Mouse (Mus musculus) CH12.LX (cell line): Measurements from ENCODE around the gene Fancc. TPM values are rescaled to one million over a fixed set of nuclear protein-coding genes. Genes with fewer than 3 reads are reported as not detected.

Experiments
- DNase-seq: peaks from one replicate; pipeline ENCODE4 v3.0.0-alpha.2; 2013; ENCODE audit errors: extremely low read depth
- H3K27ac ChIP-seq: 2 replicates; pipeline ENCODE4 v1.5.1; 2012; ENCODE audit warnings: low read depth, mild to moderate bottlenecking, control low read depth, moderate library complexity; ENCODE audit not compliant: insufficient read depth
- H3K27me3 ChIP-seq: replicated peaks from 2 replicates; pipeline ENCODE3; 2012; ENCODE audit warnings: inconsistent platforms
- H3K36me3 ChIP-seq, 2 experiments: replicated peaks in 1 of 2; 2 replicates each; pipeline versions ENCODE3 to v1.6.1; 2012; ENCODE audit warnings: inconsistent platforms in 1 of 2, low read length in 1 of 2, mild to moderate bottlenecking in 1 of 2, mixed read lengths in 1 of 2, moderate library complexity in 1 of 2; ENCODE audit not compliant: control insufficient read depth in 1 of 2, insufficient read depth in 1 of 2
- H3K4me1 ChIP-seq, 2 experiments: 2 replicates each; pipeline ENCODE4 v1.6.1; 2012; ENCODE audit warnings: inconsistent platforms in 1 of 2, moderate library complexity in 1 of 2; ENCODE audit not compliant: insufficient read depth in 2 of 2, control insufficient read depth in 1 of 2
- H3K4me2 ChIP-seq: 2 replicates; pipeline ENCODE4 v1.6.1; 2012; ENCODE audit warnings: low read depth, mild to moderate bottlenecking, control low read depth; ENCODE audit not compliant: poor library complexity, insufficient read depth, severe bottlenecking
- H3K4me3 ChIP-seq, 3 experiments: fragments of 150-350 bp in 1 of 3; sonication (generic) in 1 of 3; replicated peaks in 1 of 3; 2 replicates each; pipeline versions ENCODE3 to v1.5.1; 2011 to 2012; ENCODE audit warnings: low read depth in 2 of 3, low read length in 2 of 3, mild to moderate bottlenecking in 2 of 3, moderate library complexity in 2 of 3, control low read depth in 1 of 3, improper control_type of control experiment in 1 of 3, inconsistent platforms in 1 of 3, mixed read lengths in 1 of 3; ENCODE audit not compliant: poor library complexity in 1 of 3
- H3K79me2 ChIP-seq: replicated peaks from 2 replicates; pipeline ENCODE4 v1.6.1; 2012; ENCODE audit warnings: mild to moderate bottlenecking, moderate library complexity; ENCODE audit not compliant: control insufficient read depth, poor library complexity, insufficient read depth, severe bottlenecking; ENCODE audit errors: extremely low read depth
- H3K9ac ChIP-seq: 2 replicates; pipeline ENCODE4 v1.6.1; 2012; ENCODE audit warnings: low read depth, mild to moderate bottlenecking, control low read depth, moderate library complexity; ENCODE audit not compliant: insufficient read depth
- H3K9me3 ChIP-seq: replicated peaks from 2 replicates; pipeline ENCODE3; 2012; ENCODE audit warnings: low read length, inconsistent platforms, mixed read lengths
- BHLHE40 ChIP-seq: IDR thresholded peaks from 2 replicates; pipeline ENCODE4 v1.6.1; 2011; ENCODE audit warnings: mild to moderate bottlenecking, low read depth, low read length, improper control_type of control experiment
- E2F4 ChIP-seq: IDR thresholded peaks from 2 replicates; pipeline ENCODE4 v1.6.1; 2011; ENCODE audit warnings: low read depth, low read length, improper control_type of control experiment; ENCODE audit not compliant: insufficient replicate concordance
- ELF1 ChIP-seq: IDR thresholded peaks from 2 replicates; pipeline ENCODE4 v1.6.1; 2014; ENCODE audit warnings: low read depth, mild to moderate bottlenecking, inconsistent platforms, low read length, improper control_type of control experiment
- GABPA ChIP-seq: IDR thresholded peaks from 2 replicates; pipeline ENCODE4 v1.6.1; 2012; ENCODE audit warnings: low read depth, low read length, improper control_type of control experiment, inconsistent platforms; ENCODE audit not compliant: insufficient replicate concordance
- KAT2A ChIP-seq: IDR thresholded peaks from 2 replicates; pipeline ENCODE4 v1.6.1; 2012; ENCODE audit warnings: low read length, improper control_type of control experiment, inconsistent platforms; ENCODE audit not compliant: insufficient replicate concordance
- MAFK ChIP-seq: IDR thresholded peaks from 2 replicates; pipeline ENCODE4 v1.6.1; 2011; ENCODE audit warnings: low read length, improper control_type of control experiment; ENCODE audit not compliant: insufficient replicate concordance
- MAZ ChIP-seq: IDR thresholded peaks from 2 replicates; pipeline ENCODE4 v1.6.1; 2012; ENCODE audit warnings: low read depth, mild to moderate bottlenecking, inconsistent platforms, low read length, improper control_type of control experiment, moderate library complexity
- NELFE ChIP-seq: IDR thresholded peaks from 2 replicates; pipeline ENCODE4 v1.6.1; 2011; ENCODE audit warnings: low read depth, low read length, improper control_type of control experiment
- NRF1 ChIP-seq: IDR thresholded peaks from 2 replicates; pipeline ENCODE4 v1.6.1; 2014; ENCODE audit warnings: low read depth, mild to moderate bottlenecking, inconsistent platforms, low read length, improper control_type of control experiment, moderate library complexity
- PAX5 ChIP-seq: IDR thresholded peaks from 2 replicates; pipeline ENCODE4 v1.6.1; 2012; ENCODE audit warnings: low read length, inconsistent platforms, mixed read lengths
- POLR2A ChIP-seq: IDR thresholded peaks from 2 replicates; pipeline ENCODE4 v1.6.1; 2011; ENCODE audit warnings: low read depth, mild to moderate bottlenecking, improper control_type of control experiment, low read length
- RAD21 ChIP-seq: IDR thresholded peaks from 2 replicates; pipeline ENCODE4 v1.6.1; 2011; ENCODE audit warnings: low read depth, mild to moderate bottlenecking, low read length, improper control_type of control experiment, moderate library complexity
- RCOR1 ChIP-seq: conservative IDR thresholded peaks from 2 replicates; pipeline ENCODE4 v1.6.1; 2012; ENCODE audit warnings: low read depth, mild to moderate bottlenecking, inconsistent platforms, low read length, improper control_type of control experiment
- TCF12 ChIP-seq: IDR thresholded peaks from 2 replicates; pipeline ENCODE4 v1.6.1; 2014; ENCODE audit warnings: low read depth, mild to moderate bottlenecking, inconsistent platforms, low read length, improper control_type of control experiment
- USF2 ChIP-seq: conservative IDR thresholded peaks from 2 replicates; pipeline ENCODE4 v1.6.1; 2011; ENCODE audit warnings: low read depth, low read length, improper control_type of control experiment
- ZKSCAN1 ChIP-seq: IDR thresholded peaks from 2 replicates; pipeline ENCODE4 v1.6.1; 2012; ENCODE audit warnings: low read depth, inconsistent platforms, low read length, improper control_type of control experiment, borderline replicate concordance
- ZNF384 ChIP-seq: IDR thresholded peaks from 2 replicates; pipeline ENCODE4 v1.6.1; 2012; ENCODE audit warnings: low read depth, low read length, improper control_type of control experiment, inconsistent platforms
- dilution Hi-C: fragments of 300-500 bp; cut with MboI; formaldehyde crosslinking; loops from 2 replicates; pipeline ENCODE4 v1.14.3; 2020; ENCODE audit warnings: low sequenced_read_pairs; ENCODE audit not compliant: extremely low pct_unique_long_range_greater_than_20kb, extremely low pct_ligation_motif_present
- in situ Hi-C: fragments of 300-500 bp; cut with MboI; formaldehyde crosslinking; loops from 3 replicates; pipeline ENCODE4 v1.14.3; 2019; ENCODE audit warnings: low sequenced_read_pairs, low pct_ligation_motif_present, low pct_unique_long_range_greater_than_20kb, mixed read lengths
- polyA plus RNA-seq: library from polyadenylated mRNA; unstranded; fragments of >175 nt; gene quantifications from 2 replicates; pipeline ENCODE4 v1.2.1, GENCODE M21; 2012; ENCODE audit warnings: low read depth; ENCODE audit not compliant: insufficient read length
- total RNA-seq, 2 experiments: library from RNA; depleted of rRNA; stranded (reverse); fragments of 300-350 nt in 1 of 2; fragments of >200 nt in 1 of 2; gene quantifications; 2 replicates each; pipeline ENCODE4 v1.2.3; 2012 to 2014

Fancc gene
- total and polyA plus RNA-seq, 3 experiments = 8.2 to 12.4 (median 8.7) TPM

DNA sequence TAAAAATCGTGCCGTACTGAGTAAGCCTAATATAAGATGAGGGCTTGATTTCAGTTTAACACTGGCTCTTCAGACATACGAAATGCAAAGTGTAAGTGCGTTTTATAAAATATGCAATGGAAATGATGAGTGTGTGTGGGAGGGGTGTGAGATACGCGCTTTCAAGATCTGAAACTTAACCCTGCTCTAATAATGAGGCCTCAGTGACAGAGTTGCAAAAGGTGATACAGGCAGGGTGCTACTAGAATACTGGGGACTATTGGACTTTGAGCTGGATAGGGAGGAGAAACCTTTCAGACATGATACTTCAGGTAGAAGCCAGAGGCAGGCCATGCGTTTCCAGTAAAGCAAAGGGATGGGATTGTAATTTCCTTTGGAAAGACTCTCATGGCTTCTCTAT lies 259.0 kb downstream of the Fancc start:
- DNase-seq = no peak
- Histone ChIP-seq H3K36me3 (peaks cover 0 to 16% of the 10 kb centered on the region in 2 experiments), H3K4me1 (peaks cover 14 to 29% of the 10 kb centered on the region in 2 experiments), H3K79me2 (no peaks in the 10 kb centered on the region; the same call in 1 of the 2 replicates), H3K4me3 (no peak overlapping the region), H3K9ac (no peak overlapping the region), H3K4me2 (no peak overlapping the region), H3K27ac (no peak overlapping the region)
- TF ChIP-seq BHLHE40 (no peak), ZKSCAN1 (no peak), NRF1 (no peak), PAX5 (no peak), USF2 (no peak), ELF1 (no peak), MAFK (no peak), KAT2A (no peak), RCOR1 (no peak), GABPA (no peak), NELFE (no peak)
- TF ChIP-seq, all 38 proteins: peak for 0
- in situ Hi-C loops (no loop called here), dilution Hi-C loops (no loop called here)
- Histone ChIP-seq H3K27me3 (no peaks in the 10 kb centered on the region), H3K9me3 (peaks cover 2% of the 10 kb centered on the region)

DNA sequence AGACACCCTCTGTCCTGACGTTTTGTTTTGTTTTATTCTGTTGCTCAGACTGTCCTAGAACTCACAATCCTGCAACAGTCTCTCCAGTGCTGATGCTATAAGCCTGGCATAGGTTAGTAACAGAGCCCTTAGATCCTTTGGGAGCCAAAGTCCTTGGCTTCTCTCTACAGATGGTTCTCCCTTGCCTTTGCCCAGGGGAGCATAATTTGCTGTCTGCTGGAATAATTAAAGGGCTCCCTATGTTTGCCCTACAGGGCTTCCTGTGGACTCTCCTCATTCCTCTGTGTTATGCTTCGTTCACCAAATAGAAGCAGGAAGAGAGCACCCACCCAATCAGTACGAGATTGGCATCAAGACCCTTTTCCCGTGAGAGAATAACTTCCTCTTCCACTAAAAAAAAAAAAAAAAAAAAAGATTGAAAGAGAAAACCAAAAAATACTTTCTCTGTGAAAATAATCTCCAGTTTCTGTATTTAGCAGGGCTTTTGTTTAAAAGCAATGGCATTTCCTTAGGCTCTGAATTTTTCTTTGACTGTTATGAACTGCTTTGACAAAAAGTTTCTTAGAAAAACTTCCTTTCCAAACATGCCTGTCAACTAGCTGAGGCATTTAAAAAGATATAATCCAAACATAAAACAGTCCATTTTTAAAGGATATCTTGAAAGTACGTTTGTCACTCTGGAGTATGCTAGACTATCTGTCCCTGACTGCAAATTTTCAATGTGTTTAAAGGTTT lies 260.8 kb downstream of the Fancc start:
- dilution Hi-C loops = no loop called here

More for the DNA sequence above, 260.8 kb downstream of the Fancc start:
- Histone ChIP-seq H3K79me2 (no peaks in the 10 kb centered on the region), H3K9me3 (peaks cover 2% of the 10 kb centered on the region), H3K36me3 (no peaks in the 10 kb centered on the region), H3K4me1 (peaks cover 0 to 17% of the 10 kb centered on the region in 2 experiments; a peak in 2 of 4 replicates), H3K9ac (no peak overlapping the region), H3K27me3 (no peaks in the 10 kb centered on the region), H3K4me3 (no peak overlapping the region), H3K4me2 (no peak overlapping the region), H3K27ac (no peak overlapping the region)
- in situ Hi-C loops = no loop called here
- TF ChIP-seq ZNF384 = peak; percentile 54
- no peak for TF ChIP-seq POLR2A
- TF ChIP-seq E2F4 = no peak
- no peak for TF ChIP-seq MAFK
- no peak for TF ChIP-seq RAD21
- TF ChIP-seq MAZ = no peak
- no peak for TF ChIP-seq TCF12
- no peak for DNase-seq
